Mouse (Mus musculus): ENCODE results near the gene Plxnb1. TPM values are rescaled to one million over a fixed set of nuclear protein-coding genes. Genes with fewer than 3 reads are reported as not detected.
A peak's percentile ranks its signal among the peaks of the same experiment; 100 is the strongest.

Gene Plxnb1
- polyA plus RNA-seq, 1 experiment from 2014 or later, result 17.9 TPM

DNA sequence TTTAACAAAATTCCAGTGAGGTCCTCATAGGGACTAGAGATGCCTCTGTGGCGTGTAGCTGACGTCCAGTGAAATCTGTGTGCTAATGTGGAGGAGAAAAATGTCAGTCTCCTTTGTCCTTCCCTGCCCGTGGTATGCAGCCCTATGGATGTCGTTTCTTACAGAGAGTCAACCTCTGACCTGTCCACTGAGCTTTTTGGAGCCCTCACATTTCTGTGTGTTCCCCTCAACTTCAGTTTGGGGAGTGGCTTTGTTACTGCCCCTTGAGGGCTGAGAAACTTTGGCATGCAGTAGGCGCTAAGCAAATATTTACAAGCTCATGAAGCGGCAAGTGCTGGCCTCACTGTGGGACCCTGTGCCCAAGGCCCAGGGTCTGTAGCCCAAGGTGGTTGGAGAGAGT, 2.1 kb downstream of the Plxnb1 start:
- 6% methylated on average over 6 of the region's 6 CpGs for WGBS
- H3K4me2 ChIP-seq (ENCODE audit: low read length), result peak overlapping the region; percentile 79
- H3K4me1 ChIP-seq (ENCODE audit: control insufficient read depth, insufficient read depth, low read length), result peaks cover 47% of the 10 kb centered on the region
- peak overlapping the region; percentile 80 for H3K4me3 ChIP-seq (ENCODE audit: low read depth, low read length)
- H3K9ac ChIP-seq (ENCODE audit: low read depth, low read length), result peak overlapping the region; percentile 88
- H3K9me3 ChIP-seq (replicated peaks; ENCODE audit: control insufficient read depth, low read length, poor library complexity, severe bottlenecking), result no peaks in the 10 kb centered on the region
- ATAC-seq, result no peak
- peak overlapping the region; percentile 99 for H3K27ac ChIP-seq (ENCODE audit: low read length)
- H3K36me3 ChIP-seq (ENCODE audit: control insufficient read depth, insufficient read depth, low read length), result peaks cover 4% of the 10 kb centered on the region; the same call in 1 of the 2 replicates
- H3K27me3 ChIP-seq (ENCODE audit: control insufficient read depth, insufficient read depth, low read depth, low read length), result no peaks in the 10 kb centered on the region

DNA sequence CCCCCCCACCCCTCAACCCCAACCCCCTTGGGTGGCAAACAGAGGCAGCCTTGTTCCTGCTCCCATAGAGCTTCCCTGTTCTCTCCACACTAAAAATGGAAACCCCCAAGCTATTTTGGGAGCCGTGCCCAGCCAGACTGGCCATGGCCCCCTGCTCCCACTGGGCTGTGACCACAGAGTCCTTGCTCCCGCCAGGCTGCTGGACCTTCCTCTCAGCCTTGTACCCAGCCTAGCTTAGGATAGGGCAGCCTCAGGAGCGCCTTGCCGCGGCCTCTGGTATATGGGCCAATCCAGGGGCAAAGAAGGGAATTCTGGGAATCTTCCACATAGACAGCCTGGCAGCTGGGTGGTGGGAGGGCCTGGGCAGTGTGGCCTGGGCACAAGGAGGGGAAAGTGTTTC, 2.6 kb downstream of the Plxnb1 start:
- Histone ChIP-seq H3K4me1 (ENCODE audit: control insufficient read depth, insufficient read depth, low read length) (peaks cover 47% of the 10 kb centered on the region), H3K36me3 (ENCODE audit: control insufficient read depth, insufficient read depth, low read length) (peaks cover 4% of the 10 kb centered on the region; the same call in 1 of the 2 replicates), H3K27ac (ENCODE audit: low read length) (peak overlapping the region; percentile 99), H3K27me3 (ENCODE audit: control insufficient read depth, insufficient read depth, low read depth, low read length) (no peaks in the 10 kb centered on the region), H3K4me2 (ENCODE audit: low read length) (peak overlapping the region; percentile 79), H3K4me3 (ENCODE audit: low read depth, low read length) (peak overlapping the region; percentile 80), H3K9me3 (replicated peaks; ENCODE audit: control insufficient read depth, low read length, poor library complexity, severe bottlenecking) (no peaks in the 10 kb centered on the region), H3K9ac (ENCODE audit: low read depth, low read length) (peak overlapping the region; percentile 88)
- peak; percentile 23; the same call in 1 of the 2 replicates for ATAC-seq
- 45% methylated on average over 5 of the region's 5 CpGs for WGBS

GRCm38 (mm10) chr9:109098366-109098765, 3.2 kb downstream of the Plxnb1 start:
- Histone ChIP-seq H3K36me3 (ENCODE audit: control insufficient read depth, insufficient read depth, low read length) (peaks cover 4% of the 10 kb centered on the region; the same call in 1 of the 2 replicates), H3K9ac (ENCODE audit: low read depth, low read length) (no peak overlapping the region)

GRCm38 (mm10) chr9:109098969-109099368, 3.8 kb downstream of the Plxnb1 start:
- 62% methylated on average over 6 of the region's 6 CpGs for WGBS
- Histone ChIP-seq H3K4me1 (ENCODE audit: control insufficient read depth, insufficient read depth, low read length) (peaks cover 43% of the 10 kb centered on the region), H3K27ac (ENCODE audit: low read length) (peak overlapping the region; percentile 99; the same call in 1 of the 2 replicates), H3K4me2 (ENCODE audit: low read length) (peak overlapping the region; percentile 79), H3K4me3 (ENCODE audit: low read depth, low read length) (no peak overlapping the region), H3K36me3 (ENCODE audit: control insufficient read depth, insufficient read depth, low read length) (peaks cover 4% of the 10 kb centered on the region; the same call in 1 of the 2 replicates), H3K9me3 (replicated peaks; ENCODE audit: control insufficient read depth, low read length, poor library complexity, severe bottlenecking) (no peaks in the 10 kb centered on the region), H3K27me3 (ENCODE audit: control insufficient read depth, insufficient read depth, low read depth, low read length) (no peaks in the 10 kb centered on the region), H3K9ac (ENCODE audit: low read depth, low read length) (0 out of 2 replicates have a peak overlapping the region, but pooled peaks have one; percentile 22)
- ATAC-seq, result no peak

More at GRCm38 (mm10) chr9:109098366-109098765, 3.2 kb downstream of the Plxnb1 start:
- Histone ChIP-seq H3K4me2 (ENCODE audit: low read length) (peak overlapping the region; percentile 79), H3K4me3 (ENCODE audit: low read depth, low read length) (no peak overlapping the region), H3K27ac (ENCODE audit: low read length) (peak overlapping the region; percentile 99), H3K4me1 (ENCODE audit: control insufficient read depth, insufficient read depth, low read length) (peaks cover 47% of the 10 kb centered on the region), H3K27me3 (ENCODE audit: control insufficient read depth, insufficient read depth, low read depth, low read length) (no peaks in the 10 kb centered on the region), H3K9me3 (replicated peaks; ENCODE audit: control insufficient read depth, low read length, poor library complexity, severe bottlenecking) (no peaks in the 10 kb centered on the region)
- no peak for ATAC-seq
- 82% methylated on average over 8 of the region's 8 CpGs for WGBS

DNA sequence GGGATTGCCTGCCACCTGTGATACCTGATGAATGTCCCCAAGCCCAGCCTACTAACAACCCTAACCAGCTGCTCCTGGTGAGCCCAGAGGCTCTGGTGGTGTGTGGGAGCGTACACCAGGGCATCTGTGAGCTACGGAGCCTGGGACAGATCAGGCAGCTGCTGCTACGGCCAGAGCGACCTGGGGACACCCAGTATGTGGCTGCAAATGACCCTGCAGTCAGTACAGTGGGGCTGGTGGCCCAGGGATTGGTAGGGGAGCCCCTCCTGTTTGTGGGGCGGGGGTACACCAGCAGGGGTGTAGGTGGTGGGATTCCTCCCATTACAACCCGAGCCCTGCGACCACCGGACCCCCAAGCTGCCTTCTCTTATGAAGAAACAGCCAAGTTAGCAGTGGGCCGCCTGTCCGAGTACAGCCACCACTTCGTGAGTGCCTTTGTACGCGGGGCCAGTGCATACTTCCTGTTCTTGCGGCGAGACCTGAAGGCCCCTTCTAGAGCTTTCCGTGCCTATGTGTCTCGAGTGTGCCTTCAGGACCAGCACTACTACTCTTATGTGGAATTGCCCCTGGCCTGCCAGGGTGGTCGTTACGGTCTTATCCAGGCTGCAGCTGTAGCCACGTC, 5.2 kb downstream of the Plxnb1 start:
- no peaks in the 10 kb centered on the region for H3K27me3 ChIP-seq (ENCODE audit: control insufficient read depth, insufficient read depth, low read depth, low read length)
- no peak overlapping the region for H3K27ac ChIP-seq (ENCODE audit: low read length)
- ATAC-seq, result no peak
- 89% methylated on average over 20 of the region's 20 CpGs for WGBS
- H3K4me3 ChIP-seq (ENCODE audit: low read depth, low read length), result no peak overlapping the region
- H3K36me3 ChIP-seq (ENCODE audit: control insufficient read depth, insufficient read depth, low read length), result peaks cover 10% of the 10 kb centered on the region
- no peaks in the 10 kb centered on the region for H3K9me3 ChIP-seq (replicated peaks; ENCODE audit: control insufficient read depth, low read length, poor library complexity, severe bottlenecking)
- no peak overlapping the region for H3K9ac ChIP-seq (ENCODE audit: low read depth, low read length)
- no peak overlapping the region for H3K4me2 ChIP-seq (ENCODE audit: low read length)
- peaks cover 38% of the 10 kb centered on the region for H3K4me1 ChIP-seq (ENCODE audit: control insufficient read depth, insufficient read depth, low read length)

GRCm38 (mm10) chr9:109101933-109102445, 6.8 kb downstream of the Plxnb1 start:
- no peak for ATAC-seq
- Histone ChIP-seq H3K36me3 (ENCODE audit: control insufficient read depth, insufficient read depth, low read length) (peaks cover 20% of the 10 kb centered on the region), H3K4me2 (ENCODE audit: low read length) (no peak overlapping the region), H3K27me3 (ENCODE audit: control insufficient read depth, insufficient read depth, low read depth, low read length) (no peaks in the 10 kb centered on the region), H3K4me1 (ENCODE audit: control insufficient read depth, insufficient read depth, low read length) (peaks cover 28% of the 10 kb centered on the region), H3K27ac (ENCODE audit: low read length) (no peak overlapping the region), H3K9me3 (replicated peaks; ENCODE audit: control insufficient read depth, low read length, poor library complexity, severe bottlenecking) (no peaks in the 10 kb centered on the region), H3K9ac (ENCODE audit: low read depth, low read length) (no peak overlapping the region), H3K4me3 (ENCODE audit: low read depth, low read length) (no peak overlapping the region)
- 91% methylated on average over 5 of the region's 5 CpGs for WGBS

- peaks cover 20% of the 10 kb centered on the region for H3K36me3 ChIP-seq (ENCODE audit: control insufficient read depth, insufficient read depth, low read length)
- ATAC-seq, result no peak
Measured at GRCm38 (mm10) chr9:109102541-109102940, 7.4 kb downstream of the Plxnb1 start.

GRCm38 (mm10) chr9:109103250-109103649, 8.1 kb downstream of the Plxnb1 start:
- Histone ChIP-seq H3K4me2 (ENCODE audit: low read length) (no peak overlapping the region), H3K4me1 (ENCODE audit: control insufficient read depth, insufficient read depth, low read length) (peaks cover 15% of the 10 kb centered on the region), H3K27me3 (ENCODE audit: control insufficient read depth, insufficient read depth, low read depth, low read length) (no peaks in the 10 kb centered on the region), H3K9ac (ENCODE audit: low read depth, low read length) (no peak overlapping the region), H3K36me3 (ENCODE audit: control insufficient read depth, insufficient read depth, low read length) (peaks cover 20% of the 10 kb centered on the region), H3K9me3 (replicated peaks; ENCODE audit: control insufficient read depth, low read length, poor library complexity, severe bottlenecking) (no peaks in the 10 kb centered on the region), H3K4me3 (ENCODE audit: low read depth, low read length) (no peak overlapping the region), H3K27ac (ENCODE audit: low read length) (no peak overlapping the region)
- no peak for ATAC-seq
- WGBS, result 79% methylated on average over 7 of the region's 7 CpGs

More at GRCm38 (mm10) chr9:109102541-109102940, 7.4 kb downstream of the Plxnb1 start:
- H3K9ac ChIP-seq (ENCODE audit: low read depth, low read length), result no peak overlapping the region
- H3K27me3 ChIP-seq (ENCODE audit: control insufficient read depth, insufficient read depth, low read depth, low read length), result no peaks in the 10 kb centered on the region
- H3K9me3 ChIP-seq (replicated peaks; ENCODE audit: control insufficient read depth, low read length, poor library complexity, severe bottlenecking), result no peaks in the 10 kb centered on the region
- H3K4me1 ChIP-seq (ENCODE audit: control insufficient read depth, insufficient read depth, low read length), result peaks cover 22% of the 10 kb centered on the region
- WGBS, result 97% methylated on average over 3 of the region's 3 CpGs
- no peak overlapping the region for H3K4me2 ChIP-seq (ENCODE audit: low read length)
- no peak overlapping the region for H3K4me3 ChIP-seq (ENCODE audit: low read depth, low read length)
- H3K27ac ChIP-seq (ENCODE audit: low read length), result no peak overlapping the region

GRCm38 (mm10) chr9:109104083-109104482, 8.9 kb downstream of the Plxnb1 start:
- Histone ChIP-seq H3K4me2 (ENCODE audit: low read length) (no peak overlapping the region), H3K4me1 (ENCODE audit: control insufficient read depth, insufficient read depth, low read length) (peaks cover 7% of the 10 kb centered on the region), H3K9ac (ENCODE audit: low read depth, low read length) (no peak overlapping the region), H3K27ac (ENCODE audit: low read length) (no peak overlapping the region), H3K36me3 (ENCODE audit: control insufficient read depth, insufficient read depth, low read length) (peaks cover 24% of the 10 kb centered on the region), H3K27me3 (ENCODE audit: control insufficient read depth, insufficient read depth, low read depth, low read length) (no peaks in the 10 kb centered on the region), H3K4me3 (ENCODE audit: low read depth, low read length) (no peak overlapping the region), H3K9me3 (replicated peaks; ENCODE audit: control insufficient read depth, low read length, poor library complexity, severe bottlenecking) (no peaks in the 10 kb centered on the region)
- 92% methylated on average over 9 of the region's 9 CpGs for WGBS
- no peak for ATAC-seq

Measured in midbrain, embryonic 16.5 days (tissue).